Mouse (Mus musculus): ENCODE data around the gene Brwd1. TPM values are rescaled to one million over a fixed set of nuclear protein-coding genes. Genes with fewer than 3 reads are reported as not detected.
"Not testable (repeated sequence)": the region's sequence is repeated elsewhere in the genome, so short reads cannot be mapped to it uniquely, and the experiment has no call there.

The Brwd1 gene
- polyA plus RNA-seq, 1 experiment: 47.0 TPM

DNA sequence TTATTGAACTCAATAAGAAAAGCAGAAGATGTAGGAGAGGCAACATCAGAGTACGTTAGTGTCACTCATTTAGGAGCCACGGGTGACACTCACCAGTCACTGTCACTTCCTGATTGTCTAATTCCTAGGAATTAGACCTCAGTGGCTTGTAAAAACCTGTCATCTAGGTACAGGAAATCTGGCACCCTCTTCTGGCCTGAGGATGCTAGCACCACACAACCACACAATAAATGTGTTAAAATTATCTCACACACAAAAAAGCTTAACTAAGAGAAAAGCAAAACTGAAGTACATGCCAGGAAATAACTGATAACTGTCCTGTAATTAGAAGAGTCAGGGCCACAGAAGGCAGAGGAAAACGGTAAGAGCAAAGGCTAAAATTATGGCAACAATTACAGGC, 57.1 kb downstream of the Brwd1 start:
- H3K4me3 ChIP-seq (replicated peaks; ENCODE audit: control insufficient read depth, low read depth, low read length): no peak overlapping the region
- 64% methylated on average over 3 of the region's 3 CpGs for WGBS
- TF ChIP-seq CTCF (IDR thresholded peaks at IDR 0.05; ENCODE audit: control insufficient read depth, insufficient read depth, low read length) (no peak), POLR2A (IDR thresholded peaks at IDR 0.05; ENCODE audit: borderline replicate concordance, control insufficient read depth, low read depth, low read length) (no peak)
- H3K27ac ChIP-seq (ENCODE audit: control insufficient read depth, insufficient read depth, low read depth, low read length, poor library complexity): no peak overlapping the region
- H3K4me1 ChIP-seq (ENCODE audit: control insufficient read depth, insufficient read depth, low read length): no peaks in the 10 kb centered on the region

DNA sequence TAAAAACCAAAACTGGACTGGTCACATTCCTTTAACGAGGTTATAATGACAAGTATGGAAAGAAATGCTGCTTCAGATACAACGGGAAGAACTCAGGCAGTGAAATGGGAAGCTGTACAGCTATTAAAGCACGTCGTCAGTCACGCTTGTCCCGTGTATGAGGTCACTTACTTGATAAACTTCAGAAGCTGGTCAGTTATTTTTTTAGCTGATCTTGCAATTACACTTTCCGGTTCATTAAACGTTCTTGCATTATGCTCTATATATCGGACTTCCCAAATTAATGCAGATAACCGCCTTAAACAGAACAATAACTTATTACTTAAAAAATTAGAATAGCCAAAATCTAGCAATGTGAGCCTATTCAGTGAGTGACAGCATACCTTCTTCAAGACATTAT, 61.3 kb downstream of the Brwd1 start:
- no peak overlapping the region for H3K4me3 ChIP-seq (replicated peaks; ENCODE audit: control insufficient read depth, low read depth, low read length)
- no peaks in the 10 kb centered on the region for H3K4me1 ChIP-seq (ENCODE audit: control insufficient read depth, insufficient read depth, low read length)
- H3K27ac ChIP-seq (ENCODE audit: control insufficient read depth, insufficient read depth, low read depth, low read length, poor library complexity): no peak overlapping the region
- WGBS: 89% methylated on average over 10 of the region's 10 CpGs
- no peak for TF ChIP-seq POLR2A (IDR thresholded peaks at IDR 0.05; ENCODE audit: borderline replicate concordance, control insufficient read depth, low read depth, low read length)
- no peak for TF ChIP-seq CTCF (IDR thresholded peaks at IDR 0.05; ENCODE audit: control insufficient read depth, insufficient read depth, low read length)

GRCm38 (mm10) chr16:96009124-96009523, 73.2 kb downstream of the Brwd1 start:
- not testable (repeated sequence) for H3K27ac ChIP-seq (ENCODE audit: control insufficient read depth, insufficient read depth, low read depth, low read length, poor library complexity); H3K4me1 ChIP-seq (ENCODE audit: control insufficient read depth, insufficient read depth, low read length); H3K4me3 ChIP-seq (replicated peaks; ENCODE audit: control insufficient read depth, low read depth, low read length)
- WGBS: no CpG with 5 or more reads among the region's 10 CpGs

DNA sequence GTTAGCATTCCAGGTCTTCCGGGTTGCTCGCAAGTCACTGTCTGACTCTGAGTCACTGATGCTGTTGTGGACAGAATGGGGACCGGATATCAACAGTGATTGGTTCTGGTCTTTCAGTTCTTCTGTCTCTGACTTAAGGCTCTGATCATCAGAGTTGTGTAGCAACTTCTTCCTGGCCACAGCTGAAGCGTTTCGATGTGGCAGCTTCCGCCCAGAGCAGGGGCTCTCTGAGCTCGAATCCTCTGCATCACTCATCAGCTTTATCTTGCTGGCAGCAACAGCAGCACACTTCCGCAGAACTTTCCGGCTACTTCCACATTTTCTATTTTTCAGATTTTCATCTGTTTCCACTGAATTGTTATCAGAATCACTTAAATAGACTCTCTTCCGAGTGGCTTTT, 78.0 kb downstream of the Brwd1 start:
- H3K4me3 ChIP-seq (replicated peaks; ENCODE audit: control insufficient read depth, low read depth, low read length); H3K27ac ChIP-seq (ENCODE audit: control insufficient read depth, insufficient read depth, low read depth, low read length, poor library complexity); H3K4me1 ChIP-seq (ENCODE audit: control insufficient read depth, insufficient read depth, low read length): not testable (repeated sequence)
- no CpG with 5 or more reads among the region's 10 CpGs for WGBS

GRCm38 (mm10) chr16:95999291-95999690, 83.0 kb downstream of the Brwd1 start:
- WGBS: 66% methylated on average over 5 of the region's 5 CpGs

DNA sequence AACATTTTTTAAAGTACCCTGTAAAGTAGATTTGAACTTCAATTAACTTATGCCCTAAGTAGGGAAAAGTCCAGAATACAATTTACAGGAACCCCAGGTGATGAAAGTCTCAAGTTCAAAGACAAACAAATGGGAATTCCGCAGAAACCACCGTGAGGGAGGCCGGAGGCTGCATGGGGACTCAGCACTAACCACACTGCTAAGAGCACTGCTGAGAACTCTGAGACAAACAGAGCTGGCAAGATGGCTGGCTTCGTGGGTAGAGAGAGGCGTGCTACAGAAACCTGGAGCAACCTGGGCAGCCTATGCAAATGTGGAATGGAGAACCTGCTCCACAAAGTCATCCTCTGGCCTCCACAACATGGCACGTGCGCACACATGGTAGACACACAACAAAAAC, 86.2 kb downstream of the Brwd1 start:
- TF ChIP-seq CTCF (IDR thresholded peaks at IDR 0.05; ENCODE audit: control insufficient read depth, insufficient read depth, low read length): no peak
- TF ChIP-seq POLR2A (IDR thresholded peaks at IDR 0.05; ENCODE audit: borderline replicate concordance, control insufficient read depth, low read depth, low read length): no peak
- Histone ChIP-seq H3K4me3 (replicated peaks; ENCODE audit: control insufficient read depth, low read depth, low read length) (no peak overlapping the region), H3K27ac (ENCODE audit: control insufficient read depth, insufficient read depth, low read depth, low read length, poor library complexity) (no peak overlapping the region), H3K4me1 (ENCODE audit: control insufficient read depth, insufficient read depth, low read length) (no peaks in the 10 kb centered on the region; the same call in 1 of the 2 replicates)
- 92% methylated on average over 7 of the region's 7 CpGs for WGBS

More at GRCm38 (mm10) chr16:95999291-95999690, 83.0 kb downstream of the Brwd1 start:
- TF ChIP-seq POLR2A (IDR thresholded peaks at IDR 0.05; ENCODE audit: borderline replicate concordance, control insufficient read depth, low read depth, low read length): no peak
- no peak for TF ChIP-seq CTCF (IDR thresholded peaks at IDR 0.05; ENCODE audit: control insufficient read depth, insufficient read depth, low read length)
- no peaks in the 10 kb centered on the region; the same call in 1 of the 2 replicates for H3K4me1 ChIP-seq (ENCODE audit: control insufficient read depth, insufficient read depth, low read length)
- H3K4me3 ChIP-seq (replicated peaks; ENCODE audit: control insufficient read depth, low read depth, low read length): no peak overlapping the region
- no peak overlapping the region for H3K27ac ChIP-seq (ENCODE audit: control insufficient read depth, insufficient read depth, low read depth, low read length, poor library complexity)

DNA sequence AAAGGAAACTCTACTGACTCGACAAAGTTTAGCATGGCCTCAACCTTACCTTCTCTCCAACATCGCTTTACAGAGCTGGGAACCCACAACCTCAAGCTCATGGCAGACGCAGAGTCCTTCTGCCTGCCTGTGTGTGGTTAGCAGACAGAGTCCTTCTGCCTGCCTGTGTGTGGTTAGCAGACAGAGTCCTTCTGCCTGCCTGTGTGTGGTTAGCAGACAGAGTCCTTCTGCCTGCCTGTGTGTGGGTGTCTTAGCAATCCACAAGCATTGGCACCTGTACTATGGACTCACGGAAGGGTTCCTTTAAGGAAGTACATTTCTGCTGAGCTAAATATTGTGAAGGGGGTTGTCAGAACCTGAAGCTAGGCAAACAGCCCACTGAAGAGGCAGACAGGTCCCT, 87.8 kb downstream of the Brwd1 start:
- not testable (repeated sequence) for H3K4me3 ChIP-seq (replicated peaks; ENCODE audit: control insufficient read depth, low read depth, low read length); H3K27ac ChIP-seq (ENCODE audit: control insufficient read depth, insufficient read depth, low read depth, low read length, poor library complexity); H3K4me1 ChIP-seq (ENCODE audit: control insufficient read depth, insufficient read depth, low read length)
- 40% methylated on average over 4 of the region's 4 CpGs for WGBS

GRCm38 (mm10) chr16:95992596-95992995, 89.7 kb downstream of the Brwd1 start:
- WGBS: 84% methylated on average over 5 of the region's 5 CpGs
- Histone ChIP-seq H3K4me3 (replicated peaks; ENCODE audit: control insufficient read depth, low read depth, low read length) (no peak overlapping the region), H3K27ac (ENCODE audit: control insufficient read depth, insufficient read depth, low read depth, low read length, poor library complexity) (no peak overlapping the region), H3K4me1 (ENCODE audit: control insufficient read depth, insufficient read depth, low read length) (no peaks in the 10 kb centered on the region; the same call in 1 of the 2 replicates)
- no peak for TF ChIP-seq CTCF (IDR thresholded peaks at IDR 0.05; ENCODE audit: control insufficient read depth, insufficient read depth, low read length)
- TF ChIP-seq POLR2A (IDR thresholded peaks at IDR 0.05; ENCODE audit: borderline replicate concordance, control insufficient read depth, low read depth, low read length): no peak

DNA sequence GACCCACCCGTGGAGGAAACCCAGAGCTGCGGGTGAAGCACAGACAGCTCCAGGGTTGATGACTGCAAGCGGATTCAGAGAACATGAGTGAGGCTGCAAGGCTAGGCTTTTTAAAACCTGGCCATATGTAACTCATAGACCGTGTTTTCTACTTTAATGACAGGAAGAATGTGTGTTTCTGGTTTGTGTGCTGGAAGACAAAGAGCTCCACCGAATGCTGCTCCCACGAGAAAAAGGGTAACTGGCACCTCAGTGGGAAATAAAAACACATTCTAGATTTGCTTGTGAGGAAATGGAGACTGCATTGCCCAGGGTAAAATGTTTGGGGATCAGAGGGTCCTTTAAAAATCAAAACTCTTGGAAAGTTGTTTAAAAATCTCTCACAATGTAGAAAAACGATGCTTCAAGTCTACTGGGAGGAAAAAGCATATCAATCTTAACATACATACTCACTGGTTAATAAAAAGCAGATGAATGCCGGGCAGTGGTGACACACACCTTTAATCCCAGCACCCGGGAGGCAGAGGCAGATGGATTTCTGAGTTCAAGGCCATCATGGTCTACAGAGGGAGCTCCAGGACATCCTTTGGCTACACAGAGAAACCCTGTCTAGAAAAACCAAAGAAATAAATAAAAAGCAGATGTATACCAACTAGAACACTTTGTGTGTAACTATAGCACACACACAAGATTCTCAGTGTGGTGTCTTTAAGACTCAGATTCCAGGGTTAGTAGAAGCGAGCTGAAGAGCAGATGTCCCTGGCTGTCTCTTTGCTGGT, 91.0 kb downstream of the Brwd1 start:
- peak overlapping the region; percentile 68 for H3K27ac ChIP-seq (ENCODE audit: control insufficient read depth, insufficient read depth, low read depth, low read length, poor library complexity)
- TF ChIP-seq POLR2A (IDR thresholded peaks at IDR 0.05; ENCODE audit: borderline replicate concordance, control insufficient read depth, low read depth, low read length): no peak
- TF ChIP-seq CTCF (IDR thresholded peaks at IDR 0.05; ENCODE audit: control insufficient read depth, insufficient read depth, low read length): no peak
- H3K4me1 ChIP-seq (ENCODE audit: control insufficient read depth, insufficient read depth, low read length): no peaks in the 10 kb centered on the region; the same call in 1 of the 2 replicates
- peak overlapping the region; percentile 87 for H3K4me3 ChIP-seq (replicated peaks; ENCODE audit: control insufficient read depth, low read depth, low read length)
- 7% methylated on average over 10 of the region's 10 CpGs for WGBS
